Mouse (Mus musculus) testis, adult 2 months (tissue): ENCODE measurements at regions not wholly inside any gene's neighbourhood (a gene's known extent, or its start where the extent isn't known, plus 50 kb on each side); places are given as distances from the start of the nearest gene placed in this dataset.

ENCODE experiments used
- H3K27ac ChIP-seq: fragments of 200-500 bp; 2 replicates; pipeline ENCODE4 v1.5.1; 2012; ENCODE audit warnings: low read depth, low read length; ENCODE audit not compliant: control insufficient read depth, insufficient read depth
- H3K27me3 ChIP-seq: fragments of 200-500 bp; 2 replicates; pipeline ENCODE4 v1.6.1; 2012; ENCODE audit warnings: mild to moderate bottlenecking, low read length, moderate library complexity; ENCODE audit not compliant: control insufficient read depth, insufficient read depth
- H3K36me3 ChIP-seq: fragments of 200-500 bp; 2 replicates; pipeline ENCODE4 v1.6.1; 2012; ENCODE audit warnings: mild to moderate bottlenecking, low read length; ENCODE audit not compliant: control insufficient read depth, insufficient read depth
- H3K4me1 ChIP-seq: fragments of 200-500 bp; 2 replicates; pipeline ENCODE4 v1.6.1; 2012; ENCODE audit warnings: low read length; ENCODE audit not compliant: control insufficient read depth, insufficient read depth
- H3K4me3 ChIP-seq: fragments of 200-500 bp; 2 replicates; pipeline ENCODE4 v1.5.1; 2012; ENCODE audit warnings: low read depth, mild to moderate bottlenecking, low read length, moderate library complexity, mixed read lengths; ENCODE audit not compliant: control insufficient read depth
- CTCF ChIP-seq: fragments of 200-500 bp; IDR thresholded peaks from 2 replicates; pipeline ENCODE4 v1.5.1; 2012; ENCODE audit warnings: low read depth, mild to moderate bottlenecking, inconsistent platforms, low read length, moderate library complexity; ENCODE audit not compliant: control insufficient read depth, insufficient read depth, insufficient replicate concordance
- POLR2A ChIP-seq: fragments of 200-500 bp; IDR thresholded peaks from 2 replicates; pipeline ENCODE4 v1.6.1; 2012; ENCODE audit warnings: low read depth, mild to moderate bottlenecking, inconsistent platforms, low read length, moderate library complexity; ENCODE audit not compliant: control insufficient read depth

- no peaks in the 10 kb centered on the region for H3K4me1 ChIP-seq
- no peak for TF ChIP-seq CTCF
- no peak for TF ChIP-seq POLR2A
- H3K27ac ChIP-seq = no peak overlapping the region
These were observed 1835.1 kb upstream of the Lrrc6 start for GRCm38 (mm10) chr15:68335837-68336236.

GRCm38 (mm10) chr15:68316116-68316515 is 1815.4 kb upstream of the Lrrc6 start:
- no peak overlapping the region for H3K27ac ChIP-seq
- TF ChIP-seq CTCF (no peak), POLR2A (no peak)
- H3K27me3 ChIP-seq = no peaks in the 10 kb centered on the region
- no peaks in the 10 kb centered on the region for H3K36me3 ChIP-seq
- no peak overlapping the region for H3K4me3 ChIP-seq
- H3K4me1 ChIP-seq = no peaks in the 10 kb centered on the region

More at GRCm38 (mm10) chr15:68335837-68336236, 1835.1 kb upstream of the Lrrc6 start:
- H3K27me3 ChIP-seq = no peaks in the 10 kb centered on the region
- H3K36me3 ChIP-seq = no peaks in the 10 kb centered on the region
- H3K4me3 ChIP-seq = no peak overlapping the region
